Mouse (Mus musculus) intestine, embryonic 14.5 days (tissue): ENCODE measurements around the gene Plekha7. TPM values are rescaled to one million over a fixed set of nuclear protein-coding genes. Genes with fewer than 3 reads are reported as not detected.
A peak's percentile ranks its signal among the peaks of the same experiment; 100 is the strongest.

Experiments used
- ATAC-seq: fragments of 200-750 bp; cut with Nextera tagmentation; replicated peaks from 2 replicates; pipeline ENCODE4 v1.8.0; 2017; ENCODE audit warnings: low read depth, moderate number of reproducible peaks, moderate TSS enrichment, moderate library complexity; ENCODE audit not compliant: low FRiP score, low TSS enrichment
- DNase-seq: peaks from one replicate; pipeline ENCODE4 v3.0.0-alpha.2; 2018; ENCODE audit warnings: low spot score
- H3K27ac ChIP-seq: fragments of 300-500 bp; sonication (generic); 2 replicates; pipeline ENCODE4 v1.5.1; 2014; ENCODE audit warnings: low read depth, mild to moderate bottlenecking, control low read depth
- H3K27me3 ChIP-seq: fragments of 300-500 bp; sonication (generic); replicated peaks from 2 replicates; pipeline ENCODE4 v1.6.1; 2014; ENCODE audit warnings: low read length, control low read depth; ENCODE audit not compliant: control insufficient read depth, insufficient read depth
- H3K36me3 ChIP-seq: fragments of 300-500 bp; sonication (generic); 2 replicates; pipeline ENCODE4 v1.6.1; 2014; ENCODE audit warnings: low read length, control low read depth; ENCODE audit not compliant: control insufficient read depth, insufficient read depth
- H3K4me1 ChIP-seq: fragments of 300-500 bp; sonication (generic); replicated peaks from 2 replicates; pipeline ENCODE4 v1.6.1; 2014; ENCODE audit warnings: low read length, control low read depth, mixed read lengths; ENCODE audit not compliant: control insufficient read depth, insufficient read depth
- H3K4me2 ChIP-seq: fragments of 300-500 bp; sonication (generic); 2 replicates; pipeline ENCODE4 v1.6.1; 2014; ENCODE audit warnings: low read length
- H3K4me3 ChIP-seq: fragments of 300-500 bp; sonication (generic); 2 replicates; pipeline ENCODE4 v1.5.1; 2014; ENCODE audit warnings: low read depth, low read length, control low read depth, mixed read lengths
- H3K9ac ChIP-seq: fragments of 300-500 bp; sonication (generic); 2 replicates; pipeline ENCODE4 v1.6.1; 2014; ENCODE audit warnings: mild to moderate bottlenecking, low read length
- H3K9me3 ChIP-seq: fragments of 300-500 bp; sonication (generic); 2 replicates; pipeline ENCODE4 v1.6.1; 2016; ENCODE audit warnings: low read length, control low read depth; ENCODE audit not compliant: control insufficient read depth
- WGBS: fragments of 180-500 bp; shearing (Covaris S2); extraction: QIAGEN DNeasy Blood & Tissue Kit; methylation state at CpG from one replicate; pipeline ENCODE4 v1.1.7; 2014; 5-methylcytosine and 5-hydroxymethylcytosine counted together
- polyA plus RNA-seq: library from polyadenylated mRNA; unstranded; fragments of >200 nt; fragmentation: Nextera tagmentation; extraction: Ambion mirVana; gene quantifications from 2 replicates; pipeline ENCODE4 v1.2.1, GENCODE M21; 2014

The Plekha7 gene
- polyA plus RNA-seq, 1 experiment from 2014 or later: 10.7 TPM

DNA sequence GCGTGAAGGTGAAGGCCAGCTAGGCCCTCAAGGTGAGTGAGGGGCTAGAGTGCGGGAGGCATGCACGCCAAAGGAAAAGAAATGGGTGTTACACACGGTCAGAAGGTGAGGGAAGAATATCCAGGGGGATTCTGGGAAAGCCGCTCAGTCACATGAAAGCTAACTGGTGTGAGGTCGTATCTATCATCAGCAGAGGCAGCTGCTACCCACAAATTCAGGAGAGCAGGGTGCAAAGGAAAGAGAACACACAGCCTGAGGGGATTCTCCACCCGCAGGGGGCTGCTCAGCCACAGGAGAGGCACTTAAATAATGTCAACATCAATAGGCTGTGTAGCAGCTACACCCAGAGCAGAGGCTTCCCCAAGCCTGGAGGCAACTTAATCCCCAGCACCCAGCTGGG lies 44.9 kb downstream of the Plekha7 start:
- H3K9me3 ChIP-seq: no peaks in the 10 kb centered on the region
- no peak overlapping the region for H3K9ac ChIP-seq
- no peak for ATAC-seq
- 61% methylated on average over 7 of the region's 7 CpGs for WGBS
- H3K4me2 ChIP-seq: no peak overlapping the region
- H3K4me1 ChIP-seq: peaks cover 6% of the 10 kb centered on the region; the same call in 1 of the 2 replicates
- no peak overlapping the region for H3K27ac ChIP-seq
- DNase-seq: no peak
- no peaks in the 10 kb centered on the region for H3K27me3 ChIP-seq
- H3K4me3 ChIP-seq: no peak overlapping the region
- H3K36me3 ChIP-seq: no peaks in the 10 kb centered on the region

DNA sequence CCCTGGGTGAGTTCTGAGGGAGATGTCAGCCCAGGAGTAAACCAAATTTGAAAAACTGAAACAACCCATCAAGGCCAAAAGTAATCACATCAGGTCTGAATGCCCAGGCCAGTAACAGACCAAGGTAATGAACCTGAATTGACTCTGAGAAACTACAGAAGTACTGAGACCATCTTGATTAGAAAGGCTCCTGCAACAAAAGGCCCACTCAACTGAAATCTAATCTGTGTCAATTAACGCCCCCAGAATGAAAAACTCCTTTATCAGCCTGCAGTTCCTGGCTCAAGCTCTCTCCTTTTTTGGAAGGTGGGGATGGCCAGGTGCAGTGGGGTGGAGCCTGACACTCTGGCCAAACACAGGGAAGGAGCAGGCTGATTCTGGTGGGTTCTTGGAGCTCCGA lies 45.7 kb downstream of the Plekha7 start:
- Histone ChIP-seq H3K9ac (no peak overlapping the region), H3K4me1 (peaks cover 4% of the 10 kb centered on the region; the same call in 1 of the 2 replicates), H3K36me3 (no peaks in the 10 kb centered on the region), H3K9me3 (no peaks in the 10 kb centered on the region), H3K27me3 (no peaks in the 10 kb centered on the region), H3K4me2 (no peak overlapping the region), H3K4me3 (no peak overlapping the region), H3K27ac (no peak overlapping the region)
- 63% methylated on average over 2 of the region's 2 CpGs for WGBS
- no peak for DNase-seq
- ATAC-seq: no peak

GRCm38 (mm10) chr7:116262101-116262500 lies 46.1 kb downstream of the Plekha7 start:
- Histone ChIP-seq H3K4me1 (peaks cover 4% of the 10 kb centered on the region; the same call in 1 of the 2 replicates), H3K27me3 (no peaks in the 10 kb centered on the region), H3K36me3 (no peaks in the 10 kb centered on the region), H3K9ac (no peak overlapping the region), H3K27ac (no peak overlapping the region), H3K4me3 (no peak overlapping the region), H3K4me2 (no peak overlapping the region), H3K9me3 (no peaks in the 10 kb centered on the region)
- no peak for DNase-seq
- 0 out of 2 replicates have a peak, but pooled peaks have one; percentile 24 for ATAC-seq
- 36% methylated on average over 4 of the region's 4 CpGs for WGBS

DNA sequence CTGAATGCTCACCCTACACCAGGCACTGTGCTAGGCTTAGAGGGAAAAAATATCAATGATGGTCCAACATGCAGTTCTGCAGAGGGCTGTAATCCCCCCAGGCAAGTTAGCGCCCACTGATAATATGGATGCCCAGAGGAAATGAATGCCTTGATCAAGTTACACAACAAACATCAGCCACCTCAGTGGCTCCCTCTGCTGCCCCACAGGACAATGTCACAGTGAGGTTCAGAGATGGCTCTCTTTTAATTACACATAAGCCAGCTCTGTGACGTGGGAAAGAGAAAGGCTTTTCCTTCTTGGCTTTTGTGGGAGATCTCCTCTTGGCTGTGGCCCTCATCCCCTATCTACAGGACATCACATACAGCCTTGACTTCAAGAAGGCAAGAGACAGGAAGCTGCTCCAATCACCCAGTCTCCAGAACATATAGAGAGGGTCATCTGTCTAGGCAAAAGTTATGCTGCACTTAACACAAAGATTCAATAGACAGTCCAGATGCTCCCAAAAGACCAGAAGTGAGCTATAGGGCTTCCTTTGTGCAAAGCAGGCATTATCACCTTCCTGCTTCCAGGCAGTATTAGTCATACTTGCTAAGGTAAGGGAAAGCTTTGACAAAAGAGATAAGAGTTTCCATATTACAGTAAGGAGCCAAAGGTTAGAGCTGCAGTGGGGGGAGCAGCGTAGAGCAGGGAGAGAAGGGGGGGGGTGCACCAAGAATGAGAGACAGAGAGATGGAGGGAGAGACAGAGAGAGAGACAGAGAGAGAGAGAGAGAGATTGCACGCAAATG lies 47.2 kb downstream of the Plekha7 start:
- no peak for DNase-seq
- Histone ChIP-seq H3K4me2 (no peak overlapping the region), H3K4me3 (no peak overlapping the region), H3K4me1 (peaks cover 4% of the 10 kb centered on the region; the same call in 1 of the 2 replicates), H3K9ac (no peak overlapping the region), H3K27ac (no peak overlapping the region), H3K36me3 (no peaks in the 10 kb centered on the region), H3K27me3 (no peaks in the 10 kb centered on the region), H3K9me3 (no peaks in the 10 kb centered on the region)
- 81% methylated on average over 4 of the region's 4 CpGs for WGBS
- ATAC-seq: peak; percentile 18; the same call in 1 of the 2 replicates

DNA sequence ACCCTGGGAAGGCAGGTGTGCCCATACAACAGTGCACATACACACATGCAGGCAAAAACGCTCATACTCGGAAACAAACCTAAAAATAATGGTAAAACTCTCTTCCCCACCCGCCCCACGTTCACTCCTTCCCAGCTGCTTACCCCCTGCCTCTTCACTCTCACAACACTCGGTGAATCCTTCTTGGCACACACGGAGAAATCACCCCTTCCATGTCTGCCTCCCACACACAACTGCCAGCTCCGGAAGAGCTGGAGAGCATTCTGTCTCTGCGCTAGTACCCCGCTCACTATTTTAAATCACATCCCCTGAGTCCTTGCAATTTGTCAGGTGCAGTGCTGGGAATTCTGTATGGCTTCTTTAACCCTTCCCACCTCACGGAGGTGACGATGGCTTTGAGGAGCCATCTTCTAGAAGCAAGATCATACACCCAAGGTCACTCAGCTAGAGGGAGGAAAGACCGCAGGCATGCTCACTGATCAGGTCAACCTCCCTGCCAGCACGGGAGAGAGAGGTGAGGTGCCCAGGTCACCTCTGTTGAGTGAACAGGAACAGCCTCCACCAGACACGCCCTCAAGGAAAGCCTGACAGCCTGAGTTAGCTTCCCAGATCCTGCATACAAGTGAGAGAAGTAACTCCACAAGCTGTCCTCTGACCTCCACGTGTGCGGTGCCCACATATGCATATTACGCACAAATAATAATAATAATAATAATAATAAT lies 49.6 kb downstream of the Plekha7 start:
- Histone ChIP-seq H3K9me3 (no peaks in the 10 kb centered on the region), H3K4me3 (no peak overlapping the region), H3K27ac (no peak overlapping the region), H3K9ac (no peak overlapping the region), H3K4me2 (no peak overlapping the region), H3K27me3 (no peaks in the 10 kb centered on the region), H3K4me1 (peaks cover 4% of the 10 kb centered on the region; the same call in 1 of the 2 replicates), H3K36me3 (no peaks in the 10 kb centered on the region)
- ATAC-seq (no peak), DNase-seq (no peak)
- 77% methylated on average over 17 of the region's 17 CpGs for WGBS

GRCm38 (mm10) chr7:116257953-116258352 lies 50.2 kb downstream of the Plekha7 start:
- H3K9ac ChIP-seq: no peak overlapping the region
- H3K9me3 ChIP-seq: no peaks in the 10 kb centered on the region
- no peaks in the 10 kb centered on the region for H3K27me3 ChIP-seq
- no peak overlapping the region for H3K27ac ChIP-seq
- H3K4me3 ChIP-seq: no peak overlapping the region
- ATAC-seq: no peak
- no peak overlapping the region for H3K4me2 ChIP-seq
- DNase-seq: no peak
- 87% methylated on average over 10 of the region's 10 CpGs for WGBS
- peaks cover 4% of the 10 kb centered on the region; the same call in 1 of the 2 replicates for H3K4me1 ChIP-seq
- H3K36me3 ChIP-seq: no peaks in the 10 kb centered on the region

GRCm38 (mm10) chr7:116255664-116256063 lies 52.5 kb downstream of the Plekha7 start:
- Histone ChIP-seq H3K4me2 (no peak overlapping the region), H3K9me3 (no peaks in the 10 kb centered on the region), H3K4me1 (no peaks in the 10 kb centered on the region), H3K27ac (no peak overlapping the region), H3K27me3 (no peaks in the 10 kb centered on the region), H3K4me3 (no peak overlapping the region), H3K9ac (no peak overlapping the region), H3K36me3 (no peaks in the 10 kb centered on the region)
- ATAC-seq (no peak), DNase-seq (no peak)
- 85% methylated on average over 5 of the region's 5 CpGs for WGBS

- Histone ChIP-seq H3K27ac (no peak overlapping the region), H3K4me3 (no peak overlapping the region), H3K9me3 (no peaks in the 10 kb centered on the region), H3K9ac (no peak overlapping the region), H3K36me3 (no peaks in the 10 kb centered on the region), H3K4me1 (no peaks in the 10 kb centered on the region), H3K4me2 (no peak overlapping the region), H3K27me3 (no peaks in the 10 kb centered on the region)
- ATAC-seq (peak; percentile 76; the same call in 1 of the 2 replicates), DNase-seq (no peak)
- WGBS: 80% methylated on average over 5 of the region's 5 CpGs
Measured at GRCm38 (mm10) chr7:116254660-116255059, 53.5 kb downstream of the Plekha7 start.
